In the genomic region with DNA sequence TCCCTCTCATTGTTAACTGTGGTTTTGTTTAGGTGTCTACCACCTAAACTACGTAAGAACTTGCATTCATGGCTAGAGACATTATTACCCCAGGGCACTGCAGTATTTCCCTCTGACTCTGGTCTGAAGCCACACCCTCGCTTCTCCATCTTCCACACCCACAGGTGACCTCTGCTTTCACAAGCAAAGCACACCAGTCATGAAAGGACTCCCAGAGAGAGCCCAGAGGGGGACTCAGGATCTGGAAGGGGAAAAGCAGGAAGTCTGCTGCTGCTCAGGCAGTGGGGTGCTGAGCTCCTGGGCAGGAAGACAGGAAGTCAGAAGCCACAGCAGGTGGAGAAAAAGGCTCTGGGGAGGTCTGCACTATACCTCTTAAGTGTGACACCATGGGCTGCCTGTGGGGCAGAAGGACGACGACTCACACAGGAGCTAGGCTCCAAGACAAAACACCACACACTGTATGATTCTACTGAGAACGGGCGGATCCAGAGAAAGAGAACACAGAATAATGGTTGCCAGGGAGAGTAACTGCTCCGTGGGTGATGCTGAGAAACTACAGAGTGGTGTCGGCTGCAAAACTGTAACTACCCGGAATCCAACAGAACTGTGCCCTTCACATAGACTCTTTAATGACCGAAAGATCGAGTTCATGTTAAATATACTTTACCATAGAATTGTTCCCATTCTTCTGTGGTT, we compare ENCODE assay signal across 12 mouse cellular contexts.
A peak's percentile ranks its signal among the peaks of the same experiment; 100 is the strongest.
DNase-seq lines count a peak whose midpoint lies in the region; ATAC-seq and TF ChIP-seq lines count a peak whose summit lies in the region.
"Had no signal": no experiment of that assay in that cellular context is flagged by ENCODE, and none has a peak within 500 bp of the region (broad histone marks: within the 10 kb centered on the region; RNA-seq: fewer than 3 reads in every experiment).

No protein-coding gene starts in this region.

- H3K27ac ChIP-seq in stomach, postnatal 0 days (replicated peaks) = no peak overlapping the region
- H3K27ac ChIP-seq: heart, embryonic 13.5 days; lung, embryonic 15.5 days had no signal

- 47% methylated on average over 11 of the region's 11 CpGs for WGBS in stomach, postnatal 0 days

- H3K27me3 ChIP-seq in stomach, postnatal 0 days (ENCODE audit: control insufficient read depth, insufficient read depth, low read length) = no peaks in the 10 kb centered on the region
- H3K27me3 ChIP-seq: heart, embryonic 13.5 days; lung, embryonic 15.5 days had no signal

- no peak for TF ChIP-seq CTCF in stomach, postnatal 0 days (IDR thresholded peaks at IDR 0.05; ENCODE audit: low read depth)

- peak; percentile 30 to 51 for ATAC-seq in hematopoietic stem cell, adult 5-6 weeks (replicated peaks in 1 of 2; ENCODE audit: insufficient read depth in 1 of 2, low FRiP score in 2 of 2, low TSS enrichment in 1 of 2, low read depth in 1 of 2, poor library complexity in 2 of 2, severe bottlenecking in 2 of 2)
- ATAC-seq in stomach, postnatal 0 days (ENCODE audit: low FRiP score, low TSS enrichment) = peak; percentile 41; the same call in 1 of the 2 replicates
- ATAC-seq: forebrain, embryonic 14.5 days had no signal

- no peak for TF ChIP-seq EP300 in stomach, postnatal 0 days (optimal IDR thresholded peaks at IDR 0.05)

- no peak overlapping the region for H3K4me3 ChIP-seq in stomach, postnatal 0 days (ENCODE audit: low read depth, low read length)
- H3K4me3 ChIP-seq: heart, embryonic 13.5 days; lung, embryonic 15.5 days had no signal

- no peaks in the 10 kb centered on the region for H3K36me3 ChIP-seq in stomach, postnatal 0 days (ENCODE audit: control insufficient read depth, insufficient read depth, low read length)
- H3K36me3 ChIP-seq: heart, embryonic 13.5 days; lung, embryonic 15.5 days had no signal

- H3K9ac ChIP-seq in stomach, postnatal 0 days (ENCODE audit: low read length) = no peak overlapping the region
- H3K9ac ChIP-seq: heart, embryonic 13.5 days; lung, embryonic 15.5 days had no signal

- H3K4me2 ChIP-seq in stomach, postnatal 0 days (replicated peaks; ENCODE audit: low read depth) = no peak overlapping the region
- H3K4me2 ChIP-seq: heart, embryonic 13.5 days; lung, embryonic 15.5 days; midbrain, embryonic 11.5 days had no signal

- H3K9me3 ChIP-seq in stomach, postnatal 0 days (ENCODE audit: control insufficient read depth, low read length) = no peaks in the 10 kb centered on the region
- H3K9me3 ChIP-seq: heart, embryonic 13.5 days; lung, embryonic 15.5 days had no signal

- peak; percentile 93 for DNase-seq in heart, adult 11 months
- DNase-seq in heart, adult 18-20 months = no peak
- peak; percentile 37 to 59 for DNase-seq in right cerebral cortex, postnatal 10 days (ENCODE audit: low spot score in 2 of 2)
- no peak for DNase-seq in right cerebral cortex, postnatal 4 days
- no peak for DNase-seq in stomach, postnatal 0 days (ENCODE audit: low spot score)
- no peak for DNase-seq in B cell, adult 2 months
- DNase-seq in urinary bladder, adult 18-20 months (ENCODE audit: low spot score in 2 of 2) = no peak

- no peaks in the 10 kb centered on the region for H3K4me1 ChIP-seq in stomach, postnatal 0 days (replicated peaks; ENCODE audit: control insufficient read depth, insufficient read depth)
- H3K4me1 ChIP-seq: heart, embryonic 13.5 days; lung, embryonic 15.5 days had no signal

Comparison
In these comparisons a context has a peak if more than half of its experiments do, and no peak if none do; other contexts are left out.
1. DNase-seq: peak in heart, adult 11 months (single experiment) and right cerebral cortex, postnatal 10 days (2 of 2); none in heart, adult 18-20 months (0 of 2), right cerebral cortex, postnatal 4 days (single experiment), stomach, postnatal 0 days (single experiment), B cell, adult 2 months (0 of 2) and urinary bladder, adult 18-20 months (0 of 2).